Mouse (Mus musculus) liver, adult 2 months (tissue): ENCODE results near the gene Gm20388. TPM values are rescaled to one million over a fixed set of nuclear protein-coding genes. Genes with fewer than 3 reads are reported as not detected.

Source experiments
- DNase-seq: peaks from one replicate; pipeline ENCODE4 v3.0.0-alpha.2; 2011; ENCODE audit warnings: low read depth, low spot score; ENCODE audit errors: extremely low read depth
- H3K27ac ChIP-seq: fragments of 200-500 bp; replicated peaks from 2 replicates; pipeline ENCODE4 v1.5.1; 2012; ENCODE audit warnings: low read depth, mild to moderate bottlenecking, control low read depth, inconsistent platforms, low read length; ENCODE audit not compliant: insufficient read depth
- H3K27me3 ChIP-seq: fragments of 200-500 bp; 2 replicates; pipeline ENCODE4 v1.6.1; 2012; ENCODE audit warnings: mild to moderate bottlenecking, moderate library complexity, low read length, inconsistent platforms; ENCODE audit not compliant: control insufficient read depth, insufficient read depth
- H3K36me3 ChIP-seq: fragments of 200-500 bp; 2 replicates; pipeline ENCODE4 v1.6.1; 2012; ENCODE audit warnings: low read length, inconsistent platforms; ENCODE audit not compliant: control insufficient read depth, insufficient read depth
- H3K4me1 ChIP-seq: fragments of 200-500 bp; 2 replicates; pipeline ENCODE4 v1.6.1; 2011; ENCODE audit warnings: low read length; ENCODE audit not compliant: control insufficient read depth, insufficient read depth
- H3K4me3 ChIP-seq: fragments of 200-500 bp; 2 replicates; pipeline ENCODE4 v1.5.1; 2011; ENCODE audit warnings: low read depth, mild to moderate bottlenecking, control low read depth, low read length, moderate library complexity; ENCODE audit not compliant: insufficient read depth
- H3K79me2 ChIP-seq: fragments of 200-500 bp; 2 replicates; pipeline ENCODE4 v1.6.1; 2012; ENCODE audit warnings: inconsistent platforms, mild to moderate bottlenecking, low read length, moderate library complexity; ENCODE audit not compliant: control insufficient read depth, insufficient read depth
- H3K9ac ChIP-seq: fragments of 200-500 bp; 2 replicates; pipeline ENCODE4 v1.6.1; 2012; ENCODE audit warnings: low read depth, mild to moderate bottlenecking, control low read depth, inconsistent platforms, low read length
- CTCF ChIP-seq: fragments of 200-500 bp; IDR thresholded peaks from 2 replicates; pipeline ENCODE4 v1.5.1; 2011; ENCODE audit warnings: low read depth, low read length, control low read depth
- POLR2A ChIP-seq: fragments of 200-500 bp; IDR thresholded peaks from 2 replicates; pipeline ENCODE4 v1.6.1; 2011; ENCODE audit warnings: low read length, control low read depth; ENCODE audit not compliant: insufficient read depth; ENCODE audit errors: extremely low read depth
- WGBS: fragments of 180-500 bp; shearing (Covaris S2); methylation state at CpG from one replicate; pipeline ENCODE4 v1.1.7; 2018; 5-methylcytosine and 5-hydroxymethylcytosine counted together
- polyA plus RNA-seq: library from polyadenylated mRNA; depleted of rRNA; stranded (reverse); fragments of >200 nt; gene quantifications from 2 replicates; pipeline ENCODE4 v1.2.3, GENCODE M21; 2012
- total RNA-seq: library from RNA; depleted of rRNA; stranded (reverse); fragments of >200 nt; gene quantifications from 2 replicates; pipeline ENCODE4 v1.2.3, GENCODE M21; 2014

The Gm20388 gene
- total and polyA plus RNA-seq, 2 experiments = 6.4 to 19.9 TPM

GRCm38 (mm10) chr8:121241761-121242552 is 1331.3 kb downstream of the Gm20388 start:
- no peak overlapping the region for H3K9ac ChIP-seq
- H3K36me3 ChIP-seq = no peaks in the 10 kb centered on the region
- 62% methylated on average over 14 of the region's 14 CpGs for WGBS
- H3K27me3 ChIP-seq = no peaks in the 10 kb centered on the region
- no peak for DNase-seq
- H3K4me1 ChIP-seq = no peaks in the 10 kb centered on the region
- no peak for TF ChIP-seq POLR2A
- no peak for TF ChIP-seq CTCF
- H3K27ac ChIP-seq = no peak overlapping the region
- no peak overlapping the region for H3K4me3 ChIP-seq
- no peaks in the 10 kb centered on the region for H3K79me2 ChIP-seq

- Histone ChIP-seq H3K36me3 (no peaks in the 10 kb centered on the region), H3K4me3 (no peak overlapping the region), H3K27ac (no peak overlapping the region), H3K79me2 (no peaks in the 10 kb centered on the region), H3K4me1 (no peaks in the 10 kb centered on the region), H3K27me3 (no peaks in the 10 kb centered on the region), H3K9ac (no peak overlapping the region)
- WGBS = 31% methylated on average over 13 of the region's 13 CpGs
- no peak for TF ChIP-seq POLR2A
- no peak for TF ChIP-seq CTCF
- peak; percentile 34 for DNase-seq
Measured at GRCm38 (mm10) chr8:121242671-121243070, 1332.0 kb downstream of the Gm20388 start.

GRCm38 (mm10) chr8:121248823-121249222 is 1338.2 kb downstream of the Gm20388 start:
- H3K4me1 ChIP-seq = no peaks in the 10 kb centered on the region; the same call in 1 of the 2 replicates
- H3K27me3 ChIP-seq = no peaks in the 10 kb centered on the region; the same call in 1 of the 2 replicates
- no peaks in the 10 kb centered on the region for H3K36me3 ChIP-seq
- H3K79me2 ChIP-seq = no peaks in the 10 kb centered on the region
- DNase-seq = peak; percentile 39
- H3K27ac ChIP-seq = no peak overlapping the region
- H3K9ac ChIP-seq = no peak overlapping the region
- 22% methylated on average over 7 of the region's 7 CpGs for WGBS
- no peak for TF ChIP-seq POLR2A
- TF ChIP-seq CTCF = no peak
- H3K4me3 ChIP-seq = no peak overlapping the region

GRCm38 (mm10) chr8:121249433-121249832 is 1338.8 kb downstream of the Gm20388 start:
- no peak for DNase-seq
- 100% methylated on average over 1 of the region's 1 CpGs for WGBS
- Histone ChIP-seq H3K27me3 (no peaks in the 10 kb centered on the region; the same call in 1 of the 2 replicates), H3K9ac (no peak overlapping the region), H3K36me3 (no peaks in the 10 kb centered on the region), H3K4me1 (no peaks in the 10 kb centered on the region; the same call in 1 of the 2 replicates), H3K27ac (no peak overlapping the region), H3K79me2 (no peaks in the 10 kb centered on the region), H3K4me3 (no peak overlapping the region)
- TF ChIP-seq POLR2A (no peak), CTCF (no peak)

- H3K36me3 ChIP-seq = no peaks in the 10 kb centered on the region
- TF ChIP-seq CTCF (no peak), POLR2A (no peak)
- H3K4me3 ChIP-seq = no peak overlapping the region
- H3K9ac ChIP-seq = no peak overlapping the region
- H3K27ac ChIP-seq = no peak overlapping the region
- H3K4me1 ChIP-seq = no peaks in the 10 kb centered on the region; the same call in 1 of the 2 replicates
- WGBS = 74% methylated on average over 11 of the region's 11 CpGs
- H3K27me3 ChIP-seq = no peaks in the 10 kb centered on the region; the same call in 1 of the 2 replicates
- H3K79me2 ChIP-seq = no peaks in the 10 kb centered on the region
- DNase-seq = no peak
Measured at GRCm38 (mm10) chr8:121251089-121251488, 1340.4 kb downstream of the Gm20388 start.

GRCm38 (mm10) chr8:121255727-121256265 is 1345.2 kb downstream of the Gm20388 start:
- WGBS = 50% methylated on average over 14 of the region's 14 CpGs
- no peak for DNase-seq
- Histone ChIP-seq H3K4me3 (no peak overlapping the region), H3K79me2 (no peaks in the 10 kb centered on the region), H3K9ac (no peak overlapping the region), H3K36me3 (no peaks in the 10 kb centered on the region), H3K4me1 (no peaks in the 10 kb centered on the region), H3K27me3 (peaks cover 3% of the 10 kb centered on the region; the same call in 1 of the 2 replicates), H3K27ac (no peak overlapping the region)
- no peak for TF ChIP-seq CTCF
- no peak for TF ChIP-seq POLR2A
